Mouse (Mus musculus) cerebellum, adult 2 months (tissue): ENCODE measurements around the gene Nup160.

ENCODE experiments used
- CTCF ChIP-seq: fragments of 200-500 bp; IDR thresholded peaks from 2 replicates; pipeline ENCODE4 v1.5.1; 2011; ENCODE audit warnings: low read depth, mild to moderate bottlenecking, control low read depth, low read length, moderate library complexity, borderline replicate concordance; ENCODE audit not compliant: insufficient read depth
- POLR2A ChIP-seq: fragments of 200-500 bp; IDR thresholded peaks from 2 replicates; pipeline ENCODE4 v1.6.1; 2011; ENCODE audit warnings: low read length, control low read depth, borderline replicate concordance; ENCODE audit not compliant: insufficient read depth

DNA sequence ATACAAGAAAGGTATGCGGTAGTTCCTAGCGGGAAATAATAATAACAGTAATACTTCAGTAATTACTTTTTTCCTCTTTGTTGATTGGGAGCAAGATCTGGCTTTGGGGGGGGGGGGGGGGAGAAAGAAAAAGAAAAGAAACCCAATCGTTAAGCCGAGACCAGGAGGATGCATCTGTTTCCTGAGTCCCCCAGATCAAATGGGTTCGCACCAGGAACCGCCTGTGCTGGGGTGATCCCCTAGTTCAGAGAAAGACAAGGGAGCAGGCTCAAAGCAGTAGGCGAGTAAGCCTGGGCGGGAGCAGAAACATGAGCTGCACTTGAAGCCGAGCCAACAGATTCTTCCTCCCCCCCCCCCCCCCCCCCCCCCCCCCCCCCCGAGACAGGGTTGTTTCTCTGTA is 24.9 kb upstream of the Nup160 start:
- TF ChIP-seq POLR2A (no peak), CTCF (no peak)
